Mouse (Mus musculus) small intestine, adult 2 months (tissue): ENCODE results near the gene Edn1. TPM values are rescaled to one million over a fixed set of nuclear protein-coding genes. Genes with fewer than 3 reads are reported as not detected.

Experiments used
- H3K27ac ChIP-seq: fragments of 200-500 bp; 2 replicates; pipeline ENCODE4 v1.5.1; 2012; ENCODE audit warnings: low read depth, low read length, control low read depth, inconsistent platforms; ENCODE audit not compliant: insufficient read depth
- H3K27me3 ChIP-seq: fragments of 200-500 bp; 2 replicates; pipeline ENCODE4 v1.6.1; 2012; ENCODE audit warnings: mild to moderate bottlenecking, moderate library complexity, low read length, inconsistent platforms; ENCODE audit not compliant: control insufficient read depth, insufficient read depth
- H3K36me3 ChIP-seq: fragments of 200-500 bp; 2 replicates; pipeline ENCODE4 v1.6.1; 2012; ENCODE audit warnings: mild to moderate bottlenecking, low read length, control low read depth, inconsistent platforms; ENCODE audit not compliant: control insufficient read depth, insufficient read depth
- H3K4me1 ChIP-seq: fragments of 200-500 bp; 2 replicates; pipeline ENCODE4 v1.6.1; 2012; ENCODE audit warnings: low read length, inconsistent platforms, mixed read lengths; ENCODE audit not compliant: control insufficient read depth, insufficient read depth, insufficient read length
- H3K4me3 ChIP-seq: fragments of 200-500 bp; 2 replicates; pipeline ENCODE4 v1.5.1; 2012; ENCODE audit warnings: low read depth, mild to moderate bottlenecking, control low read depth, inconsistent platforms, low read length, moderate library complexity
- CTCF ChIP-seq: fragments of 200-500 bp; IDR thresholded peaks from 2 replicates; pipeline ENCODE4 v1.5.1; 2012; ENCODE audit warnings: low read depth, mild to moderate bottlenecking, control low read depth, inconsistent platforms, low read length, moderate library complexity, mixed read lengths; ENCODE audit not compliant: insufficient replicate concordance, insufficient read length; ENCODE audit errors: extremely low read depth
- POLR2A ChIP-seq: fragments of 200-500 bp; IDR thresholded peaks from 2 replicates; pipeline ENCODE4 v1.6.1; 2012; ENCODE audit warnings: low read depth, mild to moderate bottlenecking, control low read depth, inconsistent platforms, low read length, moderate library complexity
- WGBS: fragments of 180-500 bp; shearing (Covaris S2); methylation state at CpG from one replicate; pipeline ENCODE4 v1.1.7; 2018; 5-methylcytosine and 5-hydroxymethylcytosine counted together
- polyA plus RNA-seq: library from polyadenylated mRNA; depleted of rRNA; stranded (reverse); fragments of >200 nt; gene quantifications from 2 replicates; pipeline ENCODE4 v1.2.3, GENCODE M21; 2012; rRNA removed

The Edn1 gene
- 0.48 and 2.4 TPM in 2 replicates for polyA plus RNA-seq

- TF ChIP-seq CTCF (no peak), POLR2A (0 out of 2 replicates have a peak, but pooled peaks have one; percentile 8)
- WGBS = 1% methylated on average over 26 of the region's 26 CpGs
- Histone ChIP-seq H3K4me3 (peak within 1 kb of the TSS; percentile 64), H3K27ac (no peak within 1 kb of the TSS), H3K27me3 (no peaks in the 10 kb centered on the region), H3K4me1 (peaks cover 9% of the 10 kb centered on the region), H3K36me3 (no peaks in the 10 kb centered on the region)
Observed at GRCm38 (mm10) chr13:42301161-42301721, at the start of gene Edn1. TSS of gene Edn1 (plus strand) at chr13:42301476.

GRCm38 (mm10) chr13:42253821-42254220, 47.5 kb upstream of the Edn1 start:
- H3K4me3 ChIP-seq = no peak overlapping the region
- 0 out of 2 replicates have a peak overlapping the region, but pooled peaks have one; percentile 0 for H3K27ac ChIP-seq
- H3K27me3 ChIP-seq = no peaks in the 10 kb centered on the region
- TF ChIP-seq POLR2A (no peak), CTCF (no peak)
- H3K4me1 ChIP-seq = no peaks in the 10 kb centered on the region
- H3K36me3 ChIP-seq = no peaks in the 10 kb centered on the region
- 20% methylated on average over 5 of the region's 5 CpGs for WGBS

GRCm38 (mm10) chr13:42255105-42255504, 46.2 kb upstream of the Edn1 start:
- TF ChIP-seq CTCF (no peak), POLR2A (no peak)
- Histone ChIP-seq H3K27ac (no peak overlapping the region), H3K4me3 (no peak overlapping the region), H3K4me1 (no peaks in the 10 kb centered on the region), H3K36me3 (no peaks in the 10 kb centered on the region), H3K27me3 (no peaks in the 10 kb centered on the region)
- WGBS = 82% methylated on average over 1 of the region's 1 CpGs

GRCm38 (mm10) chr13:42258422-42258821, 42.9 kb upstream of the Edn1 start:
- TF ChIP-seq POLR2A = no peak
- no peak for TF ChIP-seq CTCF
- Histone ChIP-seq H3K27me3 (no peaks in the 10 kb centered on the region), H3K4me1 (peaks cover 3% of the 10 kb centered on the region; the same call in 1 of the 2 replicates), H3K4me3 (no peak overlapping the region), H3K27ac (no peak overlapping the region), H3K36me3 (no peaks in the 10 kb centered on the region)
- 83% methylated on average over 5 of the region's 5 CpGs for WGBS

DNA sequence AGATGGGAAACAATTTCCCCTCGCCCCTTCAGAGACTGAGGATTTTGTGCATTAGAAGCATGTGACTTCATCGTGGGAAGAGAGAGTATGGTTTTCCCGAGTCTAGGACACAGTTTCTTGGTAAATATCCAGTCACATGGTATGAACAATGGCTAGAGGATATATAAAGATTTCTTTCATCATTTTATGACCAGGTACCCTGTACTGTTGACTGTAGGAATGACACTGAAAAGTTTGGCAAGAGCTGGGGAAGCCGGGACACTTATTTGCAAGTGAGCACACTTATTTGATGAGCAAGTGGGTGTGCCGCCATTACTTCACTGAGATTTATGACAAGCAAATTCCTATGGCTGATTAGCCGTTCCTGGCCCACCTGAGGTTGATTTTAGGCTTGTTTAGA, 40.6 kb upstream of the Edn1 start:
- no peak for TF ChIP-seq CTCF
- Histone ChIP-seq H3K4me1 (peaks cover 3% of the 10 kb centered on the region; the same call in 1 of the 2 replicates), H3K27me3 (no peaks in the 10 kb centered on the region), H3K27ac (no peak overlapping the region), H3K36me3 (no peaks in the 10 kb centered on the region), H3K4me3 (no peak overlapping the region)
- 28% methylated on average over 6 of the region's 6 CpGs for WGBS

GRCm38 (mm10) chr13:42270051-42270450, 31.2 kb upstream of the Edn1 start:
- Histone ChIP-seq H3K27me3 (no peaks in the 10 kb centered on the region), H3K4me1 (no peaks in the 10 kb centered on the region), H3K36me3 (no peaks in the 10 kb centered on the region), H3K4me3 (no peak overlapping the region), H3K27ac (no peak overlapping the region)
- WGBS = 76% methylated on average over 9 of the region's 9 CpGs
- TF ChIP-seq POLR2A (no peak), CTCF (no peak)

DNA sequence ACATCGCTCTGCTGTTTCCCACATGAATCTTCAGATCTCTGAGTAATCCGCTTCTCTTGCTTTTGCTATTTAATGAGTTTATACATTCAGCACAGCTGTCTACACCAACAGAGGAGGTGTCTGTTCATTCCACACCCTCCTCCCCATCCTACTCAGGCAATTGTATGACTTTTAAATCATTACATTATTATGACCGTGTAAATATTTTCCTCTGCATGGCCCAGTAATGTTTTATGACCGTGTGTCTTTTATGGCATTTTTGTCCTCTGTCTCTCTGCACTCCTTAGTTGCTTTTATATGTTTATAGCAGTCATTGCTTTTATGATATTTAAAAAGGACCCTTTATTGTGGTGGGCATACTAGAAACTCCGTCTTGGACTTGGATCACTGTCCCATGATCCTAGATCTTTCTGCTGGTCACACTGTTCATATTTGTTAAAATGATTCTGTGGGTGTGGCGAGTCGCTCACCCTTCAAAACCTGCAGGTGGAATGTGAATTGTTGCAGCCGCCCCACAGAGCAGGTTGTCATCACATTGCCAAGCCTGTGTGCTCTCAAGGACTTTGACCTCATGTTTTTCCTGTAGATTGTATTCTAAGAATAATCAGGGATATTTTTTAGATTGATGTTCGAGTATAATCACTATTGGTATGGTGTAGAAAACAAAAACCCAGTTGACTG, 24.4 kb upstream of the Edn1 start:
- no peak overlapping the region for H3K27ac ChIP-seq
- no peaks in the 10 kb centered on the region; the same call in 1 of the 2 replicates for H3K4me1 ChIP-seq
- TF ChIP-seq CTCF (no peak), POLR2A (no peak)
- no peaks in the 10 kb centered on the region for H3K27me3 ChIP-seq
- WGBS = 24% methylated on average over 9 of the region's 9 CpGs
- H3K4me3 ChIP-seq = no peak overlapping the region
- no peaks in the 10 kb centered on the region for H3K36me3 ChIP-seq
